Comparison of ENCODE assay signal across 7 mouse cellular contexts in the genomic region with DNA sequence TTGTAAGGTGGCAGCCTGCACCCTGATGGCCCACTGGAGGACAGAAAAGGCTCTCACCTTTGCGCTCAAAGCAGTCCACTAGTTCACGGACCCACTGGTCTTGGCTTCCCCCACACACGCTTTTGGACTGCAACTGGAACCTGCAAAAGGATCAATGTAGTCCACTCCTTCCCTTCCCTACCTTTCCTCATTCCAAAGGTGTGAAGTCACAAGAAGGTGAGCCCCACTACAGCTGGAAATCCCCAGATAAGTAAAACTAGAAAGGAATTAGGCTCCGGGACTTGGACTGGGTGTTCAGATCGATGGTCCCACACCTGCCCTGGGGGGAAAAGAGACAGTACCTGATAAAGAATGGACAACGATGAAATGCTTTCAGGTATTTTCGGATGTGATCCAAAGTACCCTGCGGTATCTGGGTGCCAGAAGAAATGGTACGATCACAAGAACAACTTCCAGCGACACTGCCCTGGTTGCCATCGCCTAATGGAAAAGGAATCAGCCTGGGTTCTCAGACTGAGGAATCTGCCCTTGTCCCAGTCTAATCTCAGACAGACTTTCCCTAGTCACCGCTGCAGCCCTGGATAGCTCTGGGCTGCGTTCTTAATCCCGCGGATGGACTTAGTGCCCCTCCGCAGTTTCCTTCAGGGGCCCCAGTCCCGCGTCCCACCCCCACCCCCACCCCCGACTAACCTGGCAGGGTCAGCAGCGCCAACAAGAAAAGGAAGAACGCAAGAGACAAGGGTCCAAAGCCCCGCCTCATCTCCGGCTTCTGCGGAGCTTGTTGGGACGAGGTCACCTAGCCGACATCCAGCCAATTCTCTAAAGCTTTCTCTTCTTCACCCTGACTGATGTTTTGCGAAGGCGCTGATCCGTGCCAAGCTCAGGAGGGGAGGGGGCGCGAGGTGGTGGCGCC. TPM values are rescaled to one million over a fixed set of nuclear protein-coding genes. Genes with fewer than 3 reads are reported as not detected.
DNase-seq lines count a peak whose midpoint lies in the region; ATAC-seq and TF ChIP-seq lines count a peak whose summit lies in the region.

A gene (plus strand): TSS at position 746 of the 913 bp plus-strand sequence.

- H3K9ac ChIP-seq in hindbrain, embryonic 11.5 days (ENCODE audit: low read depth, low read length): peak within 1 kb of the TSS; percentile 53

- H3K36me3 ChIP-seq in E14TG2a.4 (ENCODE audit: insufficient read depth, low read length): peaks cover 14% of the 10 kb centered on the region
- no peaks in the 10 kb centered on the region for H3K36me3 ChIP-seq in hindbrain, embryonic 11.5 days (ENCODE audit: control insufficient read depth, insufficient read depth, low read length)

- peak within 1 kb of the TSS; percentile 79 for H3K4me2 ChIP-seq in hindbrain, embryonic 11.5 days (replicated peaks; ENCODE audit: low read depth, low read length)

- ATAC-seq in hindbrain, embryonic 11.5 days (ENCODE audit: low FRiP score): no peak

- H3K9me3 ChIP-seq in E14TG2a.4 (ENCODE audit: low read length): no peaks in the 10 kb centered on the region
- no peaks in the 10 kb centered on the region for H3K9me3 ChIP-seq in hindbrain, embryonic 11.5 days (ENCODE audit: control insufficient read depth, low read length)

- TF ChIP-seq CTCF in E14TG2a.4 (conservative IDR thresholded peaks at IDR 0.05; ENCODE audit: low read length): no peak

- H3K4me3 ChIP-seq in E14TG2a.4 (replicated peaks; ENCODE audit: low read length): peak within 1 kb of the TSS; percentile 73
- peak within 1 kb of the TSS; percentile 38 for H3K4me3 ChIP-seq in hindbrain, embryonic 11.5 days (ENCODE audit: low read depth, low read length)

- 19% methylated on average over 30 of the region's 32 CpGs for WGBS in hindbrain, embryonic 11.5 days

- no peak within 1 kb of the TSS for H3K27ac ChIP-seq in hindbrain, embryonic 11.5 days (ENCODE audit: low read depth, low read length)

- peak; percentile 16 to 23 for DNase-seq in B cell, adult 2 months
- DNase-seq in hindbrain, embryonic 11.5 days (ENCODE audit: low spot score): peak; percentile 21
- peak; percentile 50 for DNase-seq in lung, postnatal 36 days
- no peak for DNase-seq in frontal cortex, postnatal 36 days (ENCODE audit: low spot score in 2 of 2)
- no peak for DNase-seq in urinary bladder, adult 2 months (ENCODE audit: low spot score)
- no peak for DNase-seq in adrenal gland, adult 18-20 months (ENCODE audit: low spot score in 2 of 2)

- H3K4me1 ChIP-seq in E14TG2a.4 (replicated peaks; ENCODE audit: low read depth, low read length): peaks cover 20% of the 10 kb centered on the region
- no peaks in the 10 kb centered on the region for H3K4me1 ChIP-seq in hindbrain, embryonic 11.5 days (replicated peaks; ENCODE audit: control insufficient read depth, insufficient read depth, low read length)

- H3K27me3 ChIP-seq in E14TG2a.4 (ENCODE audit: insufficient read depth, low read length): peaks cover 65% of the 10 kb centered on the region
- peaks cover 21% of the 10 kb centered on the region for H3K27me3 ChIP-seq in hindbrain, embryonic 11.5 days (ENCODE audit: control insufficient read depth, insufficient read depth, low read length)

RNA-seq across cellular contexts. Expression of the gene that starts here (rescaled TPM):
- 0.22 and 0.43 TPM in 2 replicates for polyA plus RNA-seq in hindbrain, embryonic 11.5 days (2014; fragmentation: Nextera tagmentation; extraction: Ambion mirVana)
- polyA plus RNA-seq in urinary bladder, adult 2 months (2012; rRNA removed): 3.9 and 4.4 TPM in 2 replicates
- 1 to 10 TPM; 2.8 to 2.9 TPM for total RNA-seq in adrenal gland, adult 18-20 months (2021)

Comparison
In these comparisons a context has a peak if more than half of its experiments do, and no peak if none do; other contexts are left out.
1. Peak in DNase-seq, H3K4me3 ChIP-seq, H3K9ac ChIP-seq and H3K4me2 ChIP-seq in hindbrain, embryonic 11.5 days; RNA of the gene not detected or under 1 TPM.
2. DNase-seq: peak in B cell, adult 2 months (2 of 2) and lung, postnatal 36 days (single experiment); none in frontal cortex, postnatal 36 days (0 of 2), urinary bladder, adult 2 months (single experiment) and adrenal gland, adult 18-20 months (0 of 2).